Mouse (Mus musculus): ENCODE measurements around the gene Lrrfip2. TPM values are rescaled to one million over a fixed set of nuclear protein-coding genes. Genes with fewer than 3 reads are reported as not detected.

Lrrfip2 gene
- polyA plus RNA-seq, 1 experiment: 1.6 TPM

- no peaks in the 10 kb centered on the region for H3K9me3 ChIP-seq (ENCODE audit: control insufficient read depth, low read length)
- H3K4me3 ChIP-seq (replicated peaks): no peak overlapping the region
- TF ChIP-seq TAL1 (IDR thresholded peaks at IDR 0.05; ENCODE audit: low read length) (no peak), GATA1 (IDR thresholded peaks at IDR 0.05; ENCODE audit: low read length) (no peak)
- no peaks in the 10 kb centered on the region for H3K27me3 ChIP-seq (ENCODE audit: control insufficient read depth)
- H3K4me1 ChIP-seq (ENCODE audit: control insufficient read depth): peaks cover 3% of the 10 kb centered on the region
- H3K36me3 ChIP-seq (ENCODE audit: control insufficient read depth): peaks cover 13% of the 10 kb centered on the region
Observed at GRCm38 (mm10) chr9:111197712-111198111, 80.3 kb downstream of the Lrrfip2 start.

- peaks cover 11% of the 10 kb centered on the region for H3K36me3 ChIP-seq (ENCODE audit: control insufficient read depth)
Observed at GRCm38 (mm10) chr9:111198332-111198731, 80.9 kb downstream of the Lrrfip2 start.

GRCm38 (mm10) chr9:111200208-111200607 lies 82.8 kb downstream of the Lrrfip2 start:
- H3K4me1 ChIP-seq (ENCODE audit: control insufficient read depth): peaks cover 3% of the 10 kb centered on the region
- no peak overlapping the region for H3K4me3 ChIP-seq (replicated peaks)
- H3K9me3 ChIP-seq (ENCODE audit: control insufficient read depth, low read length): no peaks in the 10 kb centered on the region
- TF ChIP-seq GATA1 (IDR thresholded peaks at IDR 0.05; ENCODE audit: low read length) (no peak), TAL1 (IDR thresholded peaks at IDR 0.05; ENCODE audit: low read length) (no peak)
- no peaks in the 10 kb centered on the region for H3K27me3 ChIP-seq (ENCODE audit: control insufficient read depth)
- H3K36me3 ChIP-seq (ENCODE audit: control insufficient read depth): peaks cover 9% of the 10 kb centered on the region

More at GRCm38 (mm10) chr9:111198332-111198731, 80.9 kb downstream of the Lrrfip2 start:
- Histone ChIP-seq H3K27me3 (ENCODE audit: control insufficient read depth) (no peaks in the 10 kb centered on the region), H3K9me3 (ENCODE audit: control insufficient read depth, low read length) (no peaks in the 10 kb centered on the region), H3K4me1 (ENCODE audit: control insufficient read depth) (peaks cover 3% of the 10 kb centered on the region), H3K4me3 (replicated peaks) (no peak overlapping the region)
- no peak for TF ChIP-seq TAL1 (IDR thresholded peaks at IDR 0.05; ENCODE audit: low read length)
- TF ChIP-seq GATA1 (IDR thresholded peaks at IDR 0.05; ENCODE audit: low read length): no peak

GRCm38 (mm10) chr9:111204601-111205375 lies 87.4 kb downstream of the Lrrfip2 start:
- Histone ChIP-seq H3K4me1 (ENCODE audit: control insufficient read depth) (no peaks in the 10 kb centered on the region), H3K36me3 (ENCODE audit: control insufficient read depth) (peaks cover 17% of the 10 kb centered on the region)
- TF ChIP-seq GATA1 (IDR thresholded peaks at IDR 0.05; ENCODE audit: low read length) (no peak), TAL1 (IDR thresholded peaks at IDR 0.05; ENCODE audit: low read length) (no peak)

GRCm38 (mm10) chr9:111207683-111208082 lies 90.3 kb downstream of the Lrrfip2 start:
- Histone ChIP-seq H3K4me3 (replicated peaks) (no peak overlapping the region), H3K9me3 (ENCODE audit: control insufficient read depth, low read length) (no peaks in the 10 kb centered on the region), H3K4me1 (ENCODE audit: control insufficient read depth) (no peaks in the 10 kb centered on the region), H3K27me3 (ENCODE audit: control insufficient read depth) (no peaks in the 10 kb centered on the region), H3K36me3 (ENCODE audit: control insufficient read depth) (peaks cover 12% of the 10 kb centered on the region)
- TF ChIP-seq TAL1 (IDR thresholded peaks at IDR 0.05; ENCODE audit: low read length): no peak
- no peak for TF ChIP-seq GATA1 (IDR thresholded peaks at IDR 0.05; ENCODE audit: low read length)

More at GRCm38 (mm10) chr9:111204601-111205375, 87.4 kb downstream of the Lrrfip2 start:
- no peak overlapping the region for H3K4me3 ChIP-seq (replicated peaks)
- H3K9me3 ChIP-seq (ENCODE audit: control insufficient read depth, low read length): no peaks in the 10 kb centered on the region
- H3K27me3 ChIP-seq (ENCODE audit: control insufficient read depth): no peaks in the 10 kb centered on the region

- TF ChIP-seq TAL1 (IDR thresholded peaks at IDR 0.05; ENCODE audit: low read length) (no peak), GATA1 (IDR thresholded peaks at IDR 0.05; ENCODE audit: low read length) (no peak)
- no peaks in the 10 kb centered on the region for H3K27me3 ChIP-seq (ENCODE audit: control insufficient read depth)
- H3K4me1 ChIP-seq (ENCODE audit: control insufficient read depth): no peaks in the 10 kb centered on the region
- H3K9me3 ChIP-seq (ENCODE audit: control insufficient read depth, low read length): no peaks in the 10 kb centered on the region
- H3K4me3 ChIP-seq (replicated peaks): no peak overlapping the region
- peaks cover 10% of the 10 kb centered on the region for H3K36me3 ChIP-seq (ENCODE audit: control insufficient read depth)
Observed at GRCm38 (mm10) chr9:111208185-111208584, 90.8 kb downstream of the Lrrfip2 start.

- no peak for TF ChIP-seq GATA1 (IDR thresholded peaks at IDR 0.05; ENCODE audit: low read length)
- no peak for TF ChIP-seq TAL1 (IDR thresholded peaks at IDR 0.05; ENCODE audit: low read length)
- Histone ChIP-seq H3K4me3 (replicated peaks) (no peak overlapping the region), H3K27me3 (ENCODE audit: control insufficient read depth) (no peaks in the 10 kb centered on the region), H3K9me3 (ENCODE audit: control insufficient read depth, low read length) (no peaks in the 10 kb centered on the region), H3K36me3 (ENCODE audit: control insufficient read depth) (peaks cover 16% of the 10 kb centered on the region), H3K4me1 (ENCODE audit: control insufficient read depth) (peaks cover 4% of the 10 kb centered on the region)
Observed at GRCm38 (mm10) chr9:111209158-111209699, 91.8 kb downstream of the Lrrfip2 start.

- Histone ChIP-seq H3K4me3 (replicated peaks) (no peak overlapping the region), H3K9me3 (ENCODE audit: control insufficient read depth, low read length) (no peaks in the 10 kb centered on the region), H3K36me3 (ENCODE audit: control insufficient read depth) (peaks cover 24% of the 10 kb centered on the region), H3K4me1 (ENCODE audit: control insufficient read depth) (peaks cover 4% of the 10 kb centered on the region), H3K27me3 (ENCODE audit: control insufficient read depth) (no peaks in the 10 kb centered on the region)
- TF ChIP-seq GATA1 (IDR thresholded peaks at IDR 0.05; ENCODE audit: low read length): no peak
- no peak for TF ChIP-seq TAL1 (IDR thresholded peaks at IDR 0.05; ENCODE audit: low read length)
Observed at GRCm38 (mm10) chr9:111210412-111210811, 93.0 kb downstream of the Lrrfip2 start.
